Mouse (Mus musculus): ENCODE data around the gene Lactb.

DNA sequence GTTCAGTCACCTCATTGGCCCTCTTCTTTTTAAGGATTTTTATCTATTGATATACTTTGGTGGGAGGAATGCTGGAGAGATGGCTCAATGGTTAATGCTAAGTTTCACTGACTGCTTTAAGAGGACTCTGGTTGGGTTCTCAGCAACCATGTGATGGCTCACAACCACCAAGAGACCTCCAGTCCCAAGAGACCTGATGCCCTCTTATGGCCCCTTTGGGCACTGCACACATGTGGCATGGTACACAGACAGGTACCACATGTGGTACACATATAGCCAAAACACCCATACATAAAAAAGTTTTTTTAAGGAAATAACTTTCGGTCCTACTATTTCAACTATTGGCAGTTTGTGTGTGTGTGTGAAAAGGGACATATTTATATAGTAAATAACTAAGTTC, 53.2 kb downstream of the Lactb start:
- no peak for TF ChIP-seq CTCF (IDR thresholded peaks at IDR 0.05; ENCODE audit: low read depth)
- no peak for TF ChIP-seq EP300 (IDR thresholded peaks at IDR 0.05; ENCODE audit: low read depth)

Data from heart, postnatal 0 days (tissue).